Mouse (Mus musculus): ENCODE data around the gene Amigo3.

DNA sequence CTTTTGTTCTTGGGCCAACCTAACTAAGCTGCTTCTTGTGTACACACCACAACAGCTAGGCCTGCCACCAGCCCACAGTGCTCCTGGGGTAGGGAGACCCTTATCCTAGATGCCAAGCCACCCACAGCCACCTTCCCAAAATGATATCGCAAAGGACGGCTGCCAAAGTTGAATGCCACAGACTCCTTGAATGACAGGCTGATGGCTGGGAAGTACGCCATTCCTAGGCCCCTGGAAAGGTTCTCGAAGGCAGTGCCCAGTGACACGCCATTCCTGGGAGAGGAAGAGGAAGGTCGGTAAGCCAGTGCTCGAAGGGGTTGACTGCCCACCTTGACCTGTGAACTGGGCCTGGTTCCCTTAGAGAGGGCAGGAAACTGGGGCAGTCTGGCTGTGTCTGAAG, 16.6 kb downstream of the Amigo3 start:
- TF ChIP-seq CTCF (IDR thresholded peaks at IDR 0.05; ENCODE audit: low read depth) = no peak
- no peak for TF ChIP-seq EP300 (IDR thresholded peaks at IDR 0.05; ENCODE audit: low read depth)
